Mouse (Mus musculus) erythroblast, embryonic 14.5 days (primary cell): Measurements from ENCODE around the gene 5730507C01Rik. TPM values are rescaled to one million over a fixed set of nuclear protein-coding genes. Genes with fewer than 3 reads are reported as not detected.
"Not testable (repeated sequence)": the region's sequence is repeated elsewhere in the genome, so short reads cannot be mapped to it uniquely, and the experiment has no call there.

Experiments used
- H3K27me3 ChIP-seq: 2 replicates; pipeline ENCODE4 v1.6.1; 2012; ENCODE audit warnings: inconsistent platforms; ENCODE audit not compliant: control insufficient read depth
- H3K36me3 ChIP-seq: 2 replicates; pipeline ENCODE4 v1.6.1; 2012; ENCODE audit warnings: mild to moderate bottlenecking, inconsistent platforms; ENCODE audit not compliant: control insufficient read depth
- H3K4me1 ChIP-seq: 2 replicates; pipeline ENCODE4 v1.6.1; 2012; ENCODE audit warnings: inconsistent platforms; ENCODE audit not compliant: control insufficient read depth
- H3K4me3 ChIP-seq: replicated peaks from 2 replicates; pipeline ENCODE3; 2012; ENCODE audit warnings: moderate library complexity, mild to moderate bottlenecking, inconsistent platforms
- H3K9me3 ChIP-seq: 2 replicates; pipeline ENCODE4 v1.6.1; 2012; ENCODE audit warnings: low read length, inconsistent platforms, mixed read lengths; ENCODE audit not compliant: control insufficient read depth
- GATA1 ChIP-seq: IDR thresholded peaks from 2 replicates; pipeline ENCODE4 v1.6.1; 2012; ENCODE audit warnings: low read length, inconsistent platforms, mixed read lengths
- TAL1 ChIP-seq: IDR thresholded peaks from 3 replicates; pipeline ENCODE4 v1.6.1; 2012; ENCODE audit warnings: low read length, inconsistent platforms, mixed read lengths
- polyA plus RNA-seq: library from polyadenylated mRNA; stranded (reverse); fragments of >175 nt; gene quantifications from 2 replicates; pipeline ENCODE4 v1.2.3, GENCODE M21; 2012

The 5730507C01Rik gene
- polyA plus RNA-seq: not detected in 2 replicates

- Histone ChIP-seq H3K9me3 (peaks cover 2% of the 10 kb centered on the region; the same call in 1 of the 2 replicates), H3K4me3 (no peak within 1 kb of the TSS), H3K4me1 (no peaks in the 10 kb centered on the region), H3K36me3 (no peaks in the 10 kb centered on the region), H3K27me3 (no peaks in the 10 kb centered on the region)
- TF ChIP-seq GATA1 (no peak), TAL1 (no peak)
Observed at GRCm38 (mm10) chr12:18514171-18514570, at the start of gene 5730507C01Rik. Gene 5730507C01Rik, plus strand, starts transcription at chr12:18514510.

GRCm38 (mm10) chr12:18514616-18515015 is 306 bp downstream of the 5730507C01Rik start:
- H3K9me3 ChIP-seq, H3K36me3 ChIP-seq, H3K27me3 ChIP-seq, H3K4me1 ChIP-seq, H3K4me3 ChIP-seq: not testable (repeated sequence)

- H3K36me3 ChIP-seq, H3K4me1 ChIP-seq, H3K4me3 ChIP-seq, H3K27me3 ChIP-seq, H3K9me3 ChIP-seq: not testable (repeated sequence)
Observed at GRCm38 (mm10) chr12:18515077-18515476, 767 bp downstream of the 5730507C01Rik start.
